Mouse (Mus musculus) heart, embryonic 14.5 days (tissue): Measurements from ENCODE around the gene Aatk. TPM values are rescaled to one million over a fixed set of nuclear protein-coding genes. Genes with fewer than 3 reads are reported as not detected.

Experiments used
- ATAC-seq: fragments of 200-750 bp; cut with Nextera tagmentation; 2 replicates; pipeline ENCODE4 v1.8.0; 2017; ENCODE audit warnings: low read depth, moderate TSS enrichment; ENCODE audit not compliant: insufficient number of reproducible peaks, insufficient read depth, low FRiP score
- H3K27ac ChIP-seq, 2 experiments: fragments of 200-500 bp in 1 of 2; fragments of 300-500 bp in 1 of 2; sonication (generic) in 1 of 2; replicated peaks in 1 of 2; 2 replicates each; pipeline ENCODE4 v1.5.1; 2012 to 2014; ENCODE audit warnings: low read depth in 2 of 2, low read length in 2 of 2, control low read depth in 1 of 2, mild to moderate bottlenecking in 1 of 2, mixed read lengths in 1 of 2; ENCODE audit not compliant: control insufficient read depth in 1 of 2, insufficient read depth in 1 of 2
- H3K27me3 ChIP-seq: fragments of 300-500 bp; sonication (generic); 2 replicates; pipeline ENCODE4 v1.6.1; 2014; ENCODE audit warnings: mild to moderate bottlenecking, low read length, control low read depth; ENCODE audit not compliant: control insufficient read depth, insufficient read depth
- H3K36me3 ChIP-seq: fragments of 300-500 bp; sonication (generic); 2 replicates; pipeline ENCODE4 v1.6.1; 2014; ENCODE audit warnings: mild to moderate bottlenecking, control low read depth, low read length, mixed read lengths; ENCODE audit not compliant: control insufficient read depth, insufficient read depth
- H3K4me1 ChIP-seq, 2 experiments: fragments of 200-500 bp in 1 of 2; fragments of 300-500 bp in 1 of 2; sonication (generic) in 1 of 2; 2 replicates each; pipeline ENCODE4 v1.6.1; 2012 to 2014; ENCODE audit warnings: low read length in 2 of 2, control low read depth in 1 of 2, mixed read lengths in 1 of 2; ENCODE audit not compliant: control insufficient read depth in 2 of 2, insufficient read depth in 2 of 2
- H3K4me2 ChIP-seq: fragments of 300-500 bp; sonication (generic); 2 replicates; pipeline ENCODE4 v1.6.1; 2014; ENCODE audit warnings: mild to moderate bottlenecking, low read length
- H3K4me3 ChIP-seq, 2 experiments: fragments of 200-500 bp in 1 of 2; fragments of 300-500 bp in 1 of 2; sonication (generic) in 1 of 2; 2 replicates each; pipeline ENCODE4 v1.5.1; 2012 to 2014; ENCODE audit warnings: low read length in 2 of 2, mild to moderate bottlenecking in 2 of 2, control low read depth in 1 of 2, low read depth in 1 of 2, moderate library complexity in 1 of 2; ENCODE audit not compliant: control insufficient read depth in 1 of 2, insufficient read depth in 1 of 2
- H3K9ac ChIP-seq: fragments of 300-500 bp; sonication (generic); 2 replicates; pipeline ENCODE4 v1.6.1; 2014; ENCODE audit warnings: mild to moderate bottlenecking, low read length
- H3K9me3 ChIP-seq: fragments of 300-500 bp; sonication (generic); 2 replicates; pipeline ENCODE4 v1.6.1; 2016; ENCODE audit warnings: low read length, control low read depth; ENCODE audit not compliant: control insufficient read depth
- WGBS: fragments of 180-500 bp; shearing (Covaris S2); extraction: QIAGEN DNeasy Blood & Tissue Kit; methylation state at CpG from one replicate; pipeline ENCODE4 v1.1.7; 2014; 5-methylcytosine and 5-hydroxymethylcytosine counted together
- polyA plus RNA-seq: library from polyadenylated mRNA; unstranded; fragments of >200 nt; fragmentation: Nextera tagmentation; extraction: Ambion mirVana; gene quantifications from 2 replicates; pipeline ENCODE4 v1.2.1, GENCODE M21; 2014

Aatk gene
- polyA plus RNA-seq, 1 experiment from 2014 or later, result 1.1 TPM

DNA sequence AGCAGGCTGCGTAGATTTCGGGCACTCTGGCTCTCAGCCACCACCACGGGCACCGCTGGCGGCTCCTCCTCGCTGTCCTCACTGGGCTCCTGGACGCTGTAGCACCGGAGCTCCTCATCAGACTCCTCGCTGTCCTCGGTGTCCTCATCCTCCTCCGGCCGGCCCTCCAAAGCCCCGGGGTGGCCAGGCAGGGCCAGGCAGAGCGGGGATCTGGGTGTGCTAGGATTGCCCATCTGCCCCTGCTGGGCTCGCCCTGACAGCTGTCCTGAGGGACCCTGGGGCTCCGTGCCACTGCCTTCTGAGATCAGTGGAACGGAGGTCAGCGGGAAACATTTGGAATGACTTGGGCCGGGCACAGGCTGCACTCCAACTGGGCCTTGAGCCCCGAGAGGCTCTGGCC, 37.0 kb downstream of the Aatk start:
- Histone ChIP-seq H3K9ac (no peak overlapping the region), H3K27ac (no peak overlapping the region), H3K4me3 (no peak overlapping the region), H3K9me3 (no peaks in the 10 kb centered on the region), H3K36me3 (no peaks in the 10 kb centered on the region), H3K4me2 (no peak overlapping the region), H3K27me3 (peaks cover 9% of the 10 kb centered on the region), H3K4me1 (peaks cover 6 to 18% of the 10 kb centered on the region in 2 experiments; a peak in 3 of 4 replicates)
- no peak for ATAC-seq
- WGBS, result 83% methylated on average over 20 of the region's 20 CpGs

DNA sequence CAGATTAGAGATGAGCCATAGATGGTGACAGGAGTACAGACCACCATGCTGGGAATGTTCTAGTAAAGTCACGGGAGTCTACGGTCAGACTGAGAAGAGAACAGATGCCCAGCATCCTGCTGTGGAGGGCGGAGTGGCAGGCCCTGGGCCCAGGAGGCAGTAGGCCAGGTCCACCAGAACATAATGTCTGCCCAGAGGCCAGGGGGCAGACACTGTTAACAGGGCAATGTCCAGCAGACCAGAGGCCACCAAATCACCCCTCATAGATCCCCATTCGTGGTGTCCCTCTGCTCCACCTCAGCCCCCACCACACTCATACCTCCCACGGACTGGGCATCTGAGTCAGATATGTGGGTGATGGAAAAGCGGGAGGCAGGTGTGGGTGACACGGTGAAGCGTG, 38.0 kb downstream of the Aatk start:
- H3K4me1 ChIP-seq, result peaks cover 6 to 13% of the 10 kb centered on the region in 2 experiments; a peak in 3 of 4 replicates
- H3K4me3 ChIP-seq, result no peak overlapping the region
- no peak for ATAC-seq
- H3K9me3 ChIP-seq, result no peaks in the 10 kb centered on the region
- H3K9ac ChIP-seq, result no peak overlapping the region
- no peak overlapping the region for H3K4me2 ChIP-seq
- peaks cover 9% of the 10 kb centered on the region for H3K27me3 ChIP-seq
- H3K36me3 ChIP-seq, result no peaks in the 10 kb centered on the region
- WGBS, result 85% methylated on average over 8 of the region's 8 CpGs
- H3K27ac ChIP-seq, result no peak overlapping the region

DNA sequence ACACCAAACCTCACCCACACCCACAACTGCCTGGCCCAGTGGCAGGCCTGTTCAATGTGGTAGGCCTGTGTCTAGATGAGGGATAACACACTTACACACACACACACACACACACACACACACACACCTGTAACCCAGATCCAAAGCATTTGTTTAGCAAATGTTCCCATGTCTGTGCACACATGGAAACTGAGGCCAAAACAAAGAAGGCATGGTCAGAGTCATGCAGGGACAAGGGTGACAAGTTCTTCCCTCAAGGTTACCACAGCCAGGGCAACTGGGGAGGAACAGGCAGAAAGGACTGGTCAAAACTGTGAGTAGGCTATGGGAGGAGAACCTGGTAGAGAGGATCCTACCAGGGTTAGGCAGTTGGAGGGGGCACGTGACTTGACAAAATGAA, 38.5 kb downstream of the Aatk start:
- Histone ChIP-seq H3K27ac (no peak overlapping the region), H3K27me3 (peaks cover 9% of the 10 kb centered on the region), H3K9me3 (no peaks in the 10 kb centered on the region), H3K9ac (no peak overlapping the region), H3K4me1 (peaks cover 6 to 11% of the 10 kb centered on the region in 2 experiments; a peak in 3 of 4 replicates), H3K36me3 (no peaks in the 10 kb centered on the region), H3K4me3 (no peak overlapping the region), H3K4me2 (no peak overlapping the region)
- 96% methylated on average over 1 of the region's 1 CpGs for WGBS
- no peak for ATAC-seq

DNA sequence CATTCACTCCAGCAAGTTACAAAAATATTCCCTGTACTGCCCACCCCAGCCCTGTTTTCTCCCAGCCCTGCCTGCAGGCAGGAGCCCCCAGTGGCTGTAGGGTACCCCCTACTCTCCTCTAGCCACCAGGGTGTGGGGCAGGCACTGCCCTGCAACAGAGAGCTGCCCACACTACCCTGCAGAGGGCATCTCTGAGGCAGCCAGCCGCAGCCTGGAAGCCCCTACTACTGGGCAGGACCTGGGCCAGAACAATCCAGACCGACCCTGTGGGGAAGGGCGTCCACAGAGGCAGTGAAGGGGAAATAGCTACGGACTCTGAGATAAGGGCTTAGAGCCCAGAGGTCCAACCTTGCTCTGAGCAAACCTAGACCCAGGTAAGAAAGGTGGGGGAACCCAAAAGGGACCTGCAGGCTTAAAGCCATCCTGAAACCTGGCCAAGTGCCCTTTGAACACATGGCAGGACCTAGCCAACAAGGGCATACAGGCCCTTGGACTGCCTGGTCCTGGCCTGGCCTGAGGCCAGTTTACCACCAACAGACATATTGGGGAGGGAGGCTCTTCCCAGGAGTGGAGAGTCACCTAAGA, 39.4 kb downstream of the Aatk start:
- H3K27me3 ChIP-seq, result peaks cover 9% of the 10 kb centered on the region
- H3K4me1 ChIP-seq, result peaks cover 3 to 8% of the 10 kb centered on the region in 2 experiments; a peak in 3 of 4 replicates
- no peaks in the 10 kb centered on the region for H3K9me3 ChIP-seq
- H3K4me3 ChIP-seq, result no peak overlapping the region
- H3K4me2 ChIP-seq, result no peak overlapping the region
- no peak overlapping the region for H3K27ac ChIP-seq
- H3K9ac ChIP-seq, result no peak overlapping the region
- H3K36me3 ChIP-seq, result no peaks in the 10 kb centered on the region
- 43% methylated on average over 4 of the region's 4 CpGs for WGBS
- no peak for ATAC-seq

DNA sequence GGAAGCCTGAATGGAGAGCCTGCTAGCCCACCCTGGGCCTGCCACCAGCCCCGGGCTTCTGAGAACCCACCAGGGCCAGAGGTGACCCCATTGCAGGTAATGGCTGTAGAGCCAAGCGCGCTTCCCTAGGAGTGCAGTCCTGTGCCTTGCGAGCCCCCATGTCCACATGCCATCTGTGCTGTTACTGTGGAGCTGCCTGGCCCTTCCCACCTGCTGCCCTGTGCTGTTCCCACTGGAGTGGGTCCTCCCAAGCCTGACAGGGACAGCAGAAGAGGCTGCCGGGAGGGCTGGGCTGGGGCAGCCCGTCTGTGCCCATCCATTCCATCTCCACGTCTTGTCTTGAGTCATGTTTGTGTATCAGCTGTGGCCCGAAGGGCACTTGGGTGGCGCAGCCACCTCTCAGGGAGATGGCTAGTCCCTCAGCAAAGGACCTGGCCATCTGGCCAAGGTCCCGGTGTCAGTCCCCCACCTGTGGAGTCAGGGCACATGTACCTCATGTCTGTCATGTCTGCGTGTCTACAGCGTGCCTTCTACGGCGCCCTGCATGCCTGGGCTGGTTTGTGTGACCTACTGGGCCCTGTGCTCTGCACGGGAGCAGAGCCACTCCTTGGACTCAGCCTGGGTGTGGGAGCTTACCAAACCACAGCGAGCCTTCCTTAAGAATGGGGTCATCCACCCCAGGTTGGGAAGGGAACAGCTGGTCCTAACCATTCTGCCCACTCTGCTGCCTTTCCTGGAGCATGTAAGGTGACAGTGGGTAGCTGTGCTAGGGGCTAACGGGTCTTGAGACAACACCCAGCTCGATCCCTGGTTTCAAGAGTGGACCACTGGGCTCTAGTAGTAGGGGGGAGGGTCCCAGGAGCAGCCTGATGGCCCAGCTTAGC, 41.3 kb downstream of the Aatk start:
- WGBS, result 90% methylated on average over 18 of the region's 18 CpGs
- H3K27ac ChIP-seq, result no peak overlapping the region
- no peak for ATAC-seq
- H3K4me3 ChIP-seq, result no peak overlapping the region
- no peaks in the 10 kb centered on the region for H3K4me1 ChIP-seq
- no peak overlapping the region for H3K9ac ChIP-seq
- H3K9me3 ChIP-seq, result no peaks in the 10 kb centered on the region
- H3K27me3 ChIP-seq, result no peaks in the 10 kb centered on the region; the same call in 1 of the 2 replicates
- 0 out of 2 replicates have a peak, but pooled peaks cover 3% of the 10 kb centered on the region for H3K36me3 ChIP-seq
- no peak overlapping the region for H3K4me2 ChIP-seq

DNA sequence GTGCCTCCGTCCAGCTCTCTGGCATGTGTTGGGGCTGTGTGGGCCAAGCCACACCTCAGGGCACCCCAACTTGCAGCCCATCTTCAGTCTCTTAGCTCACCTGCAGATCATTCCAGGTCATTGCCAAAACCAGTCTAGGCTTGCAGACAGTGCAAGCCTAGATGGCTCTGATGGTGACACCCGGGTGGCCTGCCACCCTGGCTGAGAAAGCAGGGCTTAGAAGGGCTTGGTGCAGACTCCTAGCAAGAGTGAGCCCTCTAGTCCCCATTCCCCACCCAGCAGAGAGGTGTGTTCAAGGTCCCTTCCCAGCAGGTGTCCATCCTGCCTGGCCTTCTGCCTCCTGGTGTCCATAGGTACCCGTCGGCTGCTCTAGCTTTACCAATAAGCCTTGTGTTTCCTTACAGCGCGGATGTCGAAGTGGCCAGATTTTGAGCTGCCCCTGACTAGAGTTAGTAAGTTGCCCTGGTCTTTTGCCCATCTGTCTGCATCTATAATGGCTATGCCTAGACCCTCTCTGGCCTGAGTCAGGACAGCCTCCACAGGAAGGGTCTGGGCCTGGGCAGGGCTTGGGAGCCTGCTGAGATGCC, 44.2 kb downstream of the Aatk start:
- WGBS, result 92% methylated on average over 7 of the region's 7 CpGs
- Histone ChIP-seq H3K4me1 (peaks cover 8 to 13% of the 10 kb centered on the region in 2 experiments), H3K36me3 (peaks cover 10% of the 10 kb centered on the region; the same call in 1 of the 2 replicates)

DNA sequence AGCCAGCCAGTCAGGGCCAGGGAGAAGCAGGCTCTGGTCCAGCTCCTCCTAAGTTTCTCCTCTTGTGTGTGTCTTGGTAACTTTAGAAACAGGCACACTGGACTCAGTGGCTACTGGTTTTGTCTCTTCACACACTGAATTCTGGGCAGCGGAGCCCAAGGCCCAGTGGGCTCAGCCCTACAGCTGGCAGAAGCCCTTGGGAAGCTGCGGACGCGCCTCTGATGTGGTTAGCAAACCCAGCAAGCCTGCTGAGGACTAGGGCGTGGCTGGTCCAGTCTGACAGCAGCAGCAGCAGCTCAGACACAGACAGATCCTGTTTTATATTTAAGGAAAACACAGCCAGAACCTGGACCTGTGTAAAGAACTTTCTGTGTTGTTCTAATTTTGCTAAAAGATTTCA, 44.9 kb downstream of the Aatk start:
- 80% methylated on average over 5 of the region's 5 CpGs for WGBS
- H3K27me3 ChIP-seq, result no peaks in the 10 kb centered on the region
- H3K4me3 ChIP-seq, result no peak overlapping the region
- no peaks in the 10 kb centered on the region for H3K9me3 ChIP-seq
- no peak overlapping the region for H3K4me2 ChIP-seq
- H3K4me1 ChIP-seq, result peaks cover 8 to 13% of the 10 kb centered on the region in 2 experiments
- no peak for ATAC-seq
- H3K27ac ChIP-seq, result no peak overlapping the region
- H3K36me3 ChIP-seq, result peaks cover 16% of the 10 kb centered on the region; the same call in 1 of the 2 replicates
- no peak overlapping the region for H3K9ac ChIP-seq

More for the DNA sequence above, 44.2 kb downstream of the Aatk start:
- H3K9ac ChIP-seq, result no peak overlapping the region
- ATAC-seq, result no peak
- no peaks in the 10 kb centered on the region for H3K27me3 ChIP-seq
- no peak overlapping the region for H3K4me2 ChIP-seq
- no peak overlapping the region for H3K27ac ChIP-seq
- no peak overlapping the region for H3K4me3 ChIP-seq
- H3K9me3 ChIP-seq, result no peaks in the 10 kb centered on the region
